ENCODE assay signal across 8 mouse cellular contexts in genomic region chr9:62295006-62295698, GRCm38 (mm10). TPM values are rescaled to one million over a fixed set of nuclear protein-coding genes. Genes with fewer than 3 reads are reported as not detected.
DNase-seq lines count a peak whose midpoint lies in the region; ATAC-seq lines count a peak whose summit lies in the region.

No protein-coding gene starts in this region.

- no peak overlapping the region for H3K27ac ChIP-seq in heart, embryonic 12.5 days (ENCODE audit: poor library complexity, severe bottlenecking)
- H3K27ac ChIP-seq in heart, embryonic 10.5 days, result no peak overlapping the region

- H3K27me3 ChIP-seq in heart, embryonic 12.5 days (replicated peaks), result no peaks in the 10 kb centered on the region
- H3K27me3 ChIP-seq in heart, embryonic 10.5 days (ENCODE audit: insufficient read depth, poor library complexity, severe bottlenecking), result peaks cover 7% of the 10 kb centered on the region

- ATAC-seq in heart, embryonic 12.5 days (ENCODE audit: insufficient number of reproducible peaks, low FRiP score), result no peak
- ATAC-seq in megakaryocyte-erythroid progenitor cell, adult 5-6 weeks (replicated peaks; ENCODE audit: low FRiP score, low TSS enrichment, poor library complexity, severe bottlenecking), result peak; percentile 65; the same call in 1 of the 2 replicates

- no peaks in the 10 kb centered on the region for H3K36me3 ChIP-seq in heart, embryonic 12.5 days
- no peaks in the 10 kb centered on the region for H3K36me3 ChIP-seq in heart, embryonic 10.5 days

- peak; percentile 91 for DNase-seq in heart, adult 11 months
- peak; percentile 80 for DNase-seq in adrenal gland, adult 2 months
- DNase-seq in embryo, embryonic 10 days (ENCODE audit: low spot score), result peak; percentile 88
- peak; percentile 87 for DNase-seq in heart, embryonic 10.5 days (ENCODE audit: low spot score)
- DNase-seq in layer of hippocampus, postnatal 36 days, result peak; percentile 78 to 84
- peak; percentile 63 to 67 for DNase-seq in spleen, postnatal 36 days (ENCODE audit: low spot score in 2 of 2)

- H3K4me1 ChIP-seq in heart, embryonic 12.5 days (replicated peaks), result 0 out of 2 replicates have a peak, but pooled peaks cover 6% of the 10 kb centered on the region
- H3K4me1 ChIP-seq in heart, embryonic 10.5 days, result peaks cover 7% of the 10 kb centered on the region

- 25% methylated on average over 7 of the region's 7 CpGs for WGBS in heart, embryonic 12.5 days
- 34% methylated on average over 7 of the region's 7 CpGs for WGBS in heart, embryonic 10.5 days

- H3K9me3 ChIP-seq in heart, embryonic 12.5 days (replicated peaks), result no peaks in the 10 kb centered on the region
- H3K9me3 ChIP-seq in heart, embryonic 10.5 days, result no peaks in the 10 kb centered on the region

- H3K4me3 ChIP-seq in heart, embryonic 12.5 days, result no peak overlapping the region
- no peak overlapping the region for H3K4me3 ChIP-seq in heart, embryonic 10.5 days

- H3K4me2 ChIP-seq in heart, embryonic 12.5 days, result no peak overlapping the region

- no peak overlapping the region for H3K9ac ChIP-seq in heart, embryonic 12.5 days

RNA-seq across cellular contexts. Expression of gene Spesp1, which starts 13.1 kb away (rescaled TPM):
- polyA plus RNA-seq in heart, embryonic 12.5 days (2016; fragmentation: Nextera tagmentation; extraction: Ambion mirVana), result not detected in 2 replicates
- total RNA-seq in adrenal gland, adult 2 months (2021), result not detected
- polyA plus RNA-seq in adrenal gland, adult 2 months (2012; rRNA removed), result not detected in 2 replicates
- polyA plus RNA-seq in heart, embryonic 10.5 days (2016; fragmentation: Nextera tagmentation; extraction: Ambion mirVana), result not detected in 2 replicates
- under 1 TPM; 0.30 to 0.35 TPM for total RNA-seq in layer of hippocampus, postnatal 36 days (2021)
- not detected in 2 replicates for total RNA-seq in megakaryocyte-erythroid progenitor cell, adult 5-6 weeks (2014; fragmentation: Nextera tagmentation)
- not detected in 2 replicates for total RNA-seq in megakaryocyte-erythroid progenitor cell, adult 5-6 weeks (2017)

RNA-seq across cellular contexts. Expression of gene Anp32a, which starts 45.9 kb away (rescaled TPM):
- 156 and 158 TPM in 2 replicates for polyA plus RNA-seq in heart, embryonic 12.5 days (2016; fragmentation: Nextera tagmentation; extraction: Ambion mirVana)
- total RNA-seq in adrenal gland, adult 2 months (2021), result 100 to 1,000 TPM; 278 to 501 TPM
- 8.0 and 9.8 TPM in 2 replicates for polyA plus RNA-seq in adrenal gland, adult 2 months (2012; rRNA removed)
- 160 and 178 TPM in 2 replicates for polyA plus RNA-seq in heart, embryonic 10.5 days (2016; fragmentation: Nextera tagmentation; extraction: Ambion mirVana)
- 100 to 1,000 TPM; 334 to 351 TPM for total RNA-seq in layer of hippocampus, postnatal 36 days (2021)
- 205 and 266 TPM in 2 replicates for total RNA-seq in megakaryocyte-erythroid progenitor cell, adult 5-6 weeks (2014; fragmentation: Nextera tagmentation)
- total RNA-seq in megakaryocyte-erythroid progenitor cell, adult 5-6 weeks (2017), result 606 and 1,097 TPM in 2 replicates
